Mouse (Mus musculus) kidney, embryonic 14.5 days (tissue): Measurements from ENCODE around the gene Tmc3. TPM values are rescaled to one million over a fixed set of nuclear protein-coding genes. Genes with fewer than 3 reads are reported as not detected.

ENCODE experiments used
- ATAC-seq: fragments of 200-750 bp; cut with Nextera tagmentation; 2 replicates; pipeline ENCODE4 v1.8.0; 2017; ENCODE audit warnings: moderate number of reproducible peaks, mild to moderate bottlenecking, moderate TSS enrichment, moderate library complexity; ENCODE audit not compliant: low FRiP score, low TSS enrichment
- H3K27ac ChIP-seq: fragments of 300-500 bp; sonication (generic); 2 replicates; pipeline ENCODE4 v1.5.1; 2014; ENCODE audit warnings: low read depth, mild to moderate bottlenecking, low read length, moderate library complexity, mixed read lengths
- H3K27me3 ChIP-seq: fragments of 300-500 bp; sonication (generic); 2 replicates; pipeline ENCODE4 v1.6.1; 2014; ENCODE audit warnings: mild to moderate bottlenecking, low read length; ENCODE audit not compliant: control insufficient read depth, insufficient read depth
- H3K36me3 ChIP-seq: fragments of 300-500 bp; sonication (generic); 2 replicates; pipeline ENCODE4 v1.6.1; 2014; ENCODE audit warnings: low read length, mixed read lengths; ENCODE audit not compliant: control insufficient read depth, insufficient read depth
- H3K4me1 ChIP-seq: fragments of 300-500 bp; sonication (generic); 2 replicates; pipeline ENCODE4 v1.6.1; 2014; ENCODE audit warnings: low read length, mixed read lengths; ENCODE audit not compliant: control insufficient read depth, insufficient read depth
- H3K4me2 ChIP-seq: fragments of 300-500 bp; sonication (generic); replicated peaks from 2 replicates; pipeline ENCODE4 v1.6.1; 2014; ENCODE audit warnings: low read depth, mild to moderate bottlenecking, low read length
- H3K4me3 ChIP-seq: fragments of 300-500 bp; sonication (generic); 2 replicates; pipeline ENCODE4 v1.5.1; 2014; ENCODE audit warnings: mild to moderate bottlenecking, low read length
- H3K9ac ChIP-seq: fragments of 300-500 bp; sonication (generic); 2 replicates; pipeline ENCODE4 v1.6.1; 2014; ENCODE audit warnings: low read depth, mild to moderate bottlenecking, low read length, moderate library complexity
- H3K9me3 ChIP-seq: fragments of 300-500 bp; sonication (generic); 2 replicates; pipeline ENCODE4 v1.6.1; 2016; ENCODE audit warnings: low read length; ENCODE audit not compliant: control insufficient read depth
- WGBS: fragments of 180-500 bp; shearing (Covaris S2); extraction: QIAGEN DNeasy Blood & Tissue Kit; methylation state at CpG from one replicate; pipeline ENCODE4 v1.1.7; 2014; 5-methylcytosine and 5-hydroxymethylcytosine counted together
- polyA plus RNA-seq: library from polyadenylated mRNA; unstranded; fragments of >200 nt; fragmentation: Nextera tagmentation; extraction: Ambion mirVana; gene quantifications from 2 replicates; pipeline ENCODE4 v1.2.1, GENCODE M21; 2014

Gene Tmc3
- polyA plus RNA-seq = 0.84 and 0.91 TPM in 2 replicates

- WGBS = 33% methylated on average over 11 of the region's 11 CpGs
- no peak within 1 kb of the TSS for H3K9ac ChIP-seq
- H3K4me3 ChIP-seq = no peak within 1 kb of the TSS
- H3K27ac ChIP-seq = no peak within 1 kb of the TSS
- peak; percentile 70; the same call in 1 of the 2 replicates for ATAC-seq
- no peaks in the 10 kb centered on the region for H3K27me3 ChIP-seq
- H3K9me3 ChIP-seq = no peaks in the 10 kb centered on the region
- H3K36me3 ChIP-seq = no peaks in the 10 kb centered on the region
- 0 out of 2 replicates have a peak, but pooled peaks cover 3% of the 10 kb centered on the region for H3K4me1 ChIP-seq
- no peak within 1 kb of the TSS for H3K4me2 ChIP-seq
Measured at GRCm38 (mm10) chr7:83584639-83585471, at the start of gene Tmc3. Gene Tmc3 (plus strand): TSS chr7:83584927.

GRCm38 (mm10) chr7:83541536-83542169 is 43.1 kb upstream of the Tmc3 start:
- WGBS = 69% methylated on average over 5 of the region's 5 CpGs
- H3K36me3 ChIP-seq = no peaks in the 10 kb centered on the region
- no peak overlapping the region for H3K4me3 ChIP-seq
- no peaks in the 10 kb centered on the region for H3K27me3 ChIP-seq
- H3K9me3 ChIP-seq = no peaks in the 10 kb centered on the region
- H3K9ac ChIP-seq = no peak overlapping the region
- ATAC-seq = no peak
- H3K4me1 ChIP-seq = no peaks in the 10 kb centered on the region
- no peak overlapping the region for H3K27ac ChIP-seq
- no peak overlapping the region for H3K4me2 ChIP-seq

GRCm38 (mm10) chr7:83548686-83549352 is 35.9 kb upstream of the Tmc3 start:
- no peak for ATAC-seq
- Histone ChIP-seq H3K27ac (no peak overlapping the region), H3K4me1 (no peaks in the 10 kb centered on the region), H3K27me3 (no peaks in the 10 kb centered on the region), H3K9me3 (no peaks in the 10 kb centered on the region), H3K9ac (no peak overlapping the region), H3K4me2 (no peak overlapping the region), H3K4me3 (no peak overlapping the region), H3K36me3 (no peaks in the 10 kb centered on the region)
- WGBS = 69% methylated on average over 7 of the region's 7 CpGs

- Histone ChIP-seq H3K4me1 (no peaks in the 10 kb centered on the region), H3K27ac (no peak overlapping the region), H3K27me3 (no peaks in the 10 kb centered on the region), H3K4me3 (no peak overlapping the region), H3K9me3 (no peaks in the 10 kb centered on the region), H3K9ac (no peak overlapping the region), H3K4me2 (no peak overlapping the region), H3K36me3 (no peaks in the 10 kb centered on the region)
- no peak for ATAC-seq
- 80% methylated on average over 7 of the region's 7 CpGs for WGBS
Measured at GRCm38 (mm10) chr7:83549353-83549774, 35.4 kb upstream of the Tmc3 start.

GRCm38 (mm10) chr7:83549951-83550407 is 34.7 kb upstream of the Tmc3 start:
- Histone ChIP-seq H3K4me1 (no peaks in the 10 kb centered on the region), H3K9ac (no peak overlapping the region), H3K9me3 (no peaks in the 10 kb centered on the region), H3K4me3 (no peak overlapping the region), H3K27me3 (no peaks in the 10 kb centered on the region), H3K4me2 (0 out of 2 replicates have a peak overlapping the region, but pooled peaks have one; percentile 6), H3K27ac (no peak overlapping the region), H3K36me3 (no peaks in the 10 kb centered on the region)
- 61% methylated on average over 5 of the region's 5 CpGs for WGBS
- no peak for ATAC-seq

- no peak overlapping the region for H3K4me3 ChIP-seq
- no peak overlapping the region for H3K4me2 ChIP-seq
- WGBS = 89% methylated on average over 6 of the region's 6 CpGs
- no peaks in the 10 kb centered on the region for H3K4me1 ChIP-seq
- no peaks in the 10 kb centered on the region for H3K27me3 ChIP-seq
- ATAC-seq = no peak
- no peaks in the 10 kb centered on the region for H3K9me3 ChIP-seq
- no peak overlapping the region for H3K27ac ChIP-seq
- no peak overlapping the region for H3K9ac ChIP-seq
- no peaks in the 10 kb centered on the region for H3K36me3 ChIP-seq
Measured at GRCm38 (mm10) chr7:83554477-83554876, 30.2 kb upstream of the Tmc3 start.

- ATAC-seq = no peak
- Histone ChIP-seq H3K4me1 (no peaks in the 10 kb centered on the region), H3K36me3 (no peaks in the 10 kb centered on the region), H3K9me3 (no peaks in the 10 kb centered on the region), H3K27me3 (no peaks in the 10 kb centered on the region), H3K27ac (no peak overlapping the region), H3K4me3 (no peak overlapping the region), H3K4me2 (no peak overlapping the region), H3K9ac (no peak overlapping the region)
- WGBS = 67% methylated on average over 2 of the region's 2 CpGs
Measured at GRCm38 (mm10) chr7:83556488-83556887, 28.2 kb upstream of the Tmc3 start.

GRCm38 (mm10) chr7:83558741-83559280 is 25.9 kb upstream of the Tmc3 start:
- no peak for ATAC-seq
- Histone ChIP-seq H3K4me1 (no peaks in the 10 kb centered on the region), H3K27ac (no peak overlapping the region), H3K27me3 (no peaks in the 10 kb centered on the region), H3K4me2 (no peak overlapping the region), H3K9me3 (no peaks in the 10 kb centered on the region), H3K4me3 (no peak overlapping the region), H3K9ac (no peak overlapping the region), H3K36me3 (no peaks in the 10 kb centered on the region)
- 53% methylated on average over 5 of the region's 5 CpGs for WGBS
